Mouse (Mus musculus): ENCODE results near the gene Sptbn2.

GRCm38 (mm10) chr19:4745057-4745456 lies 34.1 kb downstream of the Sptbn2 start:
- TF ChIP-seq CTCF (IDR thresholded peaks at IDR 0.05) (no peak), POLR2A (IDR thresholded peaks at IDR 0.05; ENCODE audit: insufficient read depth, low read depth, low read length) (no peak)
